Mouse (Mus musculus) cortical plate, adult 2 months (tissue): ENCODE measurements at regions not wholly inside any gene's neighbourhood (a gene's known extent, or its start where the extent isn't known, plus 50 kb on each side); places are given as distances from the start of the nearest gene placed in this dataset.

ENCODE experiments used
- H3K27ac ChIP-seq: fragments of 200-500 bp; 2 replicates; pipeline ENCODE4 v1.5.1; 2012; ENCODE audit warnings: low read length, control low read depth, inconsistent platforms; ENCODE audit not compliant: insufficient read depth
- H3K4me1 ChIP-seq: fragments of 200-500 bp; 2 replicates; pipeline ENCODE4 v1.6.1; 2011; ENCODE audit warnings: low read length; ENCODE audit not compliant: control insufficient read depth, insufficient read depth
- H3K4me3 ChIP-seq: fragments of 200-500 bp; 2 replicates; pipeline ENCODE4 v1.5.1; 2011; ENCODE audit warnings: mild to moderate bottlenecking, low read length, control low read depth; ENCODE audit not compliant: insufficient read depth
- CTCF ChIP-seq: fragments of 200-500 bp; IDR thresholded peaks from 2 replicates; pipeline ENCODE4 v1.5.1; 2011; ENCODE audit warnings: mild to moderate bottlenecking, control low read depth, low read length; ENCODE audit not compliant: insufficient read depth; ENCODE audit errors: extremely low read depth
- POLR2A ChIP-seq: fragments of 200-500 bp; IDR thresholded peaks from 2 replicates; pipeline ENCODE4 v1.6.1; 2011; ENCODE audit warnings: mild to moderate bottlenecking, low read length, control low read depth; ENCODE audit not compliant: insufficient read depth; ENCODE audit errors: extremely low read depth

DNA sequence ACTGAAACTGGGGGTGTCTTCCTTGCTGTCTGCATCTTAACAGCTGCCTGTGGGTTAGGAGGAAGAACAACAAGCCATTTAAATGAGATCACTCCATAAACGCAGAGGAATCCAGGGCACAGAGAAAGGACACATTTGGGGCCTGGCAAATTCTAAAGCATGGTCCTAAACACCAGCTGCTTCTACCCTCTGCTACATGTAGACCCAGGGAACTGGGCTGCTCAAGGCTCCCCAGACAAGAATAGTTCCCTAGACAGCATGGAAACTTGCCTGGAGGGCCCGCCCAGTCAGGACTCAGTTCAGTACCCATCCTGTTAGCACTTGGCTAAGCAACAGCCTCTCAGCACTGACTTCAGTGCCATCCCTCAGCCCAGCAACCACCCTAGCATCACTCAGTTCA is 115.2 kb upstream of the Irf2bp2 start:
- TF ChIP-seq CTCF: no peak
- H3K4me1 ChIP-seq: peaks cover 2% of the 10 kb centered on the region; the same call in 1 of the 2 replicates
- no peak overlapping the region for H3K4me3 ChIP-seq
- no peak overlapping the region for H3K27ac ChIP-seq

- TF ChIP-seq CTCF (no peak), POLR2A (no peak)
- Histone ChIP-seq H3K4me3 (no peak overlapping the region), H3K4me1 (no peaks in the 10 kb centered on the region; the same call in 1 of the 2 replicates), H3K27ac (no peak overlapping the region)
Observed at GRCm38 (mm10) chr8:126707300-126707902, 113.6 kb upstream of the Irf2bp2 start.

DNA sequence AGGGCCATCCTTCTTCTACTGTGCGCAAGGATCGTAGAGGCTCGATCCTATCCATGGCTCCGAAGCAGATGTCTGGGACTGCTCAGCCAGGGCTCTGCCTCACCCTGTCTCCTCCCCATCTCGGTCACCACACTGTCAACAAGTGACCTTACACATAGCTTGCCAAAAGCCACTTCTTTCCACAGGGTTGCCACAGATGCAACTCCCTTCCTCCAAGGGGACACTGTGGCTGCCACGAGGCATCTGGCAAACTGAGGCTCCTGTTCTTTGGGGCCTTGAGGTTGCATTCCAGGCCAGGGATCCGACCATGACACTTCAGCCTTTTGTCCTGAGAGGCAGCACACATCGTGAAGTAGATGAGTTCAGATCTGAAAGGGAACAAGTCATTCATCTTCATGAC is 112.5 kb upstream of the Irf2bp2 start:
- TF ChIP-seq POLR2A (no peak), CTCF (no peak)
- no peak overlapping the region for H3K27ac ChIP-seq
- no peaks in the 10 kb centered on the region; the same call in 1 of the 2 replicates for H3K4me1 ChIP-seq

DNA sequence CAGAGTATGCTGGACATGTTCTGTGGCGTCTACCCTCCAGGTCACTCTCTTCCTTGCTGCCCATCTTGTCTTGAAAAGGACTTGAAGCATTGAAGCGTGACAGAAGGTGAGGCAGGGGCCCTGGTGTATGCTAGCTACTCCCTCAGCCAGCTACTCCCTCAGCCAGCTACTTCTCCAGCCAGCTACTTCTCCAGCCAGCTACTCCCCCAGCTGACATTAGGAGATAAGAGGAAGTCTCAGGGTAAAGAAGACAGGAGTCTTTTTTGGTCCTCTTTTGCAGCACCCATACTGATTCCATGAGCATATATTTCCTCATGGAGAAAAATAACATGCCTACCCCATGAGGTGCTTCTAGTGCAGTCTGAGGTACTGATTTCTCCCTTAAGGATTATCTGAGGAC is 111.6 kb upstream of the Irf2bp2 start:
- Histone ChIP-seq H3K4me1 (no peaks in the 10 kb centered on the region; the same call in 1 of the 2 replicates), H3K27ac (no peak overlapping the region), H3K4me3 (no peak overlapping the region)
- TF ChIP-seq POLR2A (no peak), CTCF (no peak)

More for the DNA sequence above, 112.5 kb upstream of the Irf2bp2 start:
- no peak overlapping the region for H3K4me3 ChIP-seq

GRCm38 (mm10) chr8:126704706-126705105 is 110.9 kb upstream of the Irf2bp2 start:
- TF ChIP-seq CTCF: no peak
- TF ChIP-seq POLR2A: no peak
- Histone ChIP-seq H3K27ac (no peak overlapping the region), H3K4me1 (no peaks in the 10 kb centered on the region; the same call in 1 of the 2 replicates), H3K4me3 (no peak overlapping the region)

- no peaks in the 10 kb centered on the region for H3K4me1 ChIP-seq
- H3K4me3 ChIP-seq: no peak overlapping the region
- no peak overlapping the region for H3K27ac ChIP-seq
- TF ChIP-seq POLR2A: no peak
- no peak for TF ChIP-seq CTCF
Observed at GRCm38 (mm10) chr8:126703546-126703945, 109.8 kb upstream of the Irf2bp2 start.

DNA sequence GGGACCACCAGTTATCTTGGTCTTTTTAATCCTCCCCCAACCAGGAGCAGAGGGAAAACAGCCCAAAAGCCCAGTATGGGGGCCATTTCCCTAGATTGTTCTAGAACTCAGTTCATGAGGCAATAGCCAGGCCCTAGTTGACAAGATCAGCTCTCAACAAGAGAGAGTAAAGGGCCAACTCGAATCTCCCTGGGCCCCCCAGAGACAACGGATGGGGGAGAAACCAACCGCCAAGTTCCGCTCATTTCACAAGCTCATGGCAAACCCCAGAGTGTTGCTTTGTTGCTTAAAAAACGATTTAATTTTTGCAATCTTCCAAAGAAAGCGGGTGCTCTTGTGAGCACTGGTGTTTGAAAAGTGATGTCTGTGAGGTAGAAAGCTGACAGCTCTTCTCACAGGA is 108.5 kb upstream of the Irf2bp2 start:
- H3K4me3 ChIP-seq: no peak overlapping the region
- no peak overlapping the region for H3K27ac ChIP-seq
- TF ChIP-seq CTCF (no peak), POLR2A (no peak)
- H3K4me1 ChIP-seq: no peaks in the 10 kb centered on the region

GRCm38 (mm10) chr8:126699389-126699775 is 105.6 kb upstream of the Irf2bp2 start:
- H3K4me1 ChIP-seq: peaks cover 3% of the 10 kb centered on the region; the same call in 1 of the 2 replicates
- no peak overlapping the region for H3K27ac ChIP-seq
- no peak overlapping the region for H3K4me3 ChIP-seq
- no peak for TF ChIP-seq POLR2A

DNA sequence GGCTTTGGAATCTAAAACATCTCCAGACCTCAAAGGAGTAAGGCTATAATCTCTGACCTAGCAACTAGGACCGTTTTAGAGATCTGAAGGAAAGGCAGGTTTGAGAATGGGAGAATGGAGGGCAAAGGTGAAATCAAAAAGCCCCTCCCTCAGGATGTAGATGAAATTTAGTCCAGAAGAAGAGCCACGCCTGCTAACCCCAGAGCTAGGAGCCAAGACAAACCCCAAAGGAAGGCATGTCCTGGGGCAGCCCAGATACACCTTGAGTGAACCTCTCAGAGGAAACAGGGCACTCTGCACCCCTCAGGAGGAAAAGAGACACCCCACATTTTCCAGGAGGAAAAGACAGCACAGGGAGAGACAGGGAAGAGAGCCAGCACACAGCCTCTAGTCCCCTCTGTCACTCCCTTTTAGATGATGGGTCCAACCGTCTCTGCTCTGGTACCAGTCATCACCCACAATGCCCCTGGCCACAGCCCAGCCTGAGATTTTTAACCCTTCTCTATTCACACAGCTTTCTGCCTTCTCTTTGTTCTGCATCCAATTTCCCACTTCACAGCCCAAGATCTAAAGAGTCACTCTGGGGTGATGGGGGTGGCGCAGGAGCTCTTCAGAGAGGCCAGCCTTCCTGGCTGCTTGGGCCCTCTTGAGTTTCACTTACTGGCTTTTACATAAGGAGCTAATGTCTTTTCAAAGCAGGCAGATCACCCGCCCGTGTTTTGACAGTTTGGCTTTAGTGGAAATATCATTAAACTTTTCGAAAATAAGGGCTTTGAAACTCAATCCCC is 105.0 kb upstream of the Irf2bp2 start:
- TF ChIP-seq CTCF: no peak
- TF ChIP-seq POLR2A: no peak
- no peak overlapping the region for H3K4me3 ChIP-seq
- H3K27ac ChIP-seq: no peak overlapping the region
- peaks cover 4% of the 10 kb centered on the region; the same call in 1 of the 2 replicates for H3K4me1 ChIP-seq
